Comparison of ENCODE assay signal across 9 mouse cellular contexts in genomic region chr3:108146671-108147070, GRCm38 (mm10). TPM values are rescaled to one million over a fixed set of nuclear protein-coding genes. Genes with fewer than 3 reads are reported as not detected.
DNase-seq lines count a peak whose midpoint lies in the region; ATAC-seq and TF ChIP-seq lines count a peak whose summit lies in the region.
"Had no signal": no experiment of that assay in that cellular context is flagged by ENCODE, and none has a peak within 500 bp of the region (broad histone marks: within the 10 kb centered on the region; RNA-seq: fewer than 3 reads in every experiment).

No protein-coding gene starts in this region.

- peak overlapping the region; percentile 82 for H3K9ac ChIP-seq in heart, embryonic 16.5 days (ENCODE audit: low read length)
- H3K9ac ChIP-seq in ES-E14 (ENCODE audit: insufficient read depth, low read depth, low read length, poor library complexity, severe bottlenecking) = peak overlapping the region; percentile 76

- in situ Hi-C loops in ES-E14 (cut with MboI; ENCODE audit: low sequenced_read_pairs in 2 of 2, unreplicated experiment in 2 of 2) = no loop called here

- no peaks in the 10 kb centered on the region for H3K27me3 ChIP-seq in heart, embryonic 16.5 days (ENCODE audit: control insufficient read depth, insufficient read depth, low read length)
- no peaks in the 10 kb centered on the region for H3K27me3 ChIP-seq in hindbrain, embryonic 10.5 days (ENCODE audit: insufficient read depth, poor library complexity, severe bottlenecking)

- peaks cover 25% of the 10 kb centered on the region for H3K4me1 ChIP-seq in heart, embryonic 16.5 days (ENCODE audit: control insufficient read depth, insufficient read depth, low read length)
- H3K4me1 ChIP-seq in ES-E14 (ENCODE audit: control insufficient read depth in 2 of 2, insufficient read depth in 2 of 2, low read length in 2 of 2, poor library complexity in 1 of 2) = peaks cover 0 to 8% of the 10 kb centered on the region in 2 experiments; a peak in 1 of 4 replicates
- H3K4me1 ChIP-seq in hindbrain, embryonic 10.5 days (replicated peaks) = peaks cover 34% of the 10 kb centered on the region

- no peaks in the 10 kb centered on the region for H3K9me3 ChIP-seq in heart, embryonic 16.5 days (replicated peaks; ENCODE audit: control insufficient read depth, low read length)
- no peaks in the 10 kb centered on the region for H3K9me3 ChIP-seq in ES-E14 (ENCODE audit: control insufficient read depth, insufficient read depth, low read depth, low read length)
- H3K9me3 ChIP-seq in hindbrain, embryonic 10.5 days = no peaks in the 10 kb centered on the region

- DNase-seq in heart, adult 9 months (ENCODE audit: low spot score in 2 of 2) = no peak
- no peak for DNase-seq in ES-E14 (ENCODE audit: low read depth, low spot score)
- DNase-seq in hindbrain, embryonic 10.5 days (ENCODE audit: low spot score) = no peak
- no peak for DNase-seq in testis, postnatal 14 days (ENCODE audit: low spot score)
- DNase-seq in spleen, postnatal 10 days (ENCODE audit: low spot score in 2 of 2) = no peak

- peaks cover 44% of the 10 kb centered on the region for H3K79me2 ChIP-seq in macrophage (ENCODE audit: inconsistent target)

- H3K4me3 ChIP-seq in heart, embryonic 16.5 days (ENCODE audit: low read length) = peak overlapping the region; percentile 78
- peak overlapping the region; percentile 86 to 91 for H3K4me3 ChIP-seq in ES-E14 (ENCODE audit: insufficient read depth in 1 of 2, low read depth in 1 of 2, low read length in 2 of 2, poor library complexity in 1 of 2, severe bottlenecking in 1 of 2)
- H3K4me3 ChIP-seq in hindbrain, embryonic 10.5 days = peak overlapping the region; percentile 89
- peak overlapping the region; percentile 90 for H3K4me3 ChIP-seq in macrophage (ENCODE audit: inconsistent target)

- H3K36me3 ChIP-seq in heart, embryonic 16.5 days (ENCODE audit: control insufficient read depth, insufficient read depth) = no peaks in the 10 kb centered on the region
- H3K36me3 ChIP-seq in ES-E14 (ENCODE audit: control insufficient read depth, insufficient read depth, low read length, poor library complexity, severe bottlenecking) = no peaks in the 10 kb centered on the region
- H3K36me3 ChIP-seq in hindbrain, embryonic 10.5 days = 0 out of 2 replicates have a peak, but pooled peaks cover 6% of the 10 kb centered on the region
- H3K36me3 ChIP-seq in macrophage (ENCODE audit: inconsistent target) = no peaks in the 10 kb centered on the region

- H3K4me2 ChIP-seq in heart, embryonic 16.5 days (ENCODE audit: low read depth, low read length) = peak overlapping the region; percentile 79

- ATAC-seq in heart, embryonic 16.5 days (replicated peaks; ENCODE audit: extremely low read depth, insufficient read depth, low FRiP score) = no peak
- no peak for ATAC-seq in megakaryocyte-erythroid progenitor cell, adult 5-6 weeks (replicated peaks; ENCODE audit: low FRiP score, low TSS enrichment, poor library complexity, severe bottlenecking)

- 50% methylated on average over 5 of the region's 5 CpGs for WGBS in heart, embryonic 16.5 days
- WGBS in hindbrain, embryonic 10.5 days = 61% methylated on average over 5 of the region's 5 CpGs
- WGBS in macrophage (ENCODE audit: missing documents) = 25% methylated on average over 5 of the region's 5 CpGs

- peak overlapping the region; percentile 95; the same call in 1 of the 2 replicates for H3K27ac ChIP-seq in heart, embryonic 16.5 days (ENCODE audit: low read length)
- H3K27ac ChIP-seq in ES-E14 (ENCODE audit: insufficient read depth, low read depth, low read length, poor library complexity, severe bottlenecking) = no peak overlapping the region
- H3K27ac ChIP-seq in hindbrain, embryonic 10.5 days = peak overlapping the region; percentile 97
- peak overlapping the region; percentile 69 for H3K27ac ChIP-seq in macrophage

TF ChIP-seq in ES-E14, 5 proteins besides CTCF, POLR2A, EP300 and RAD21:
- TF ChIP-seq MAFK (IDR thresholded peaks at IDR 0.05; ENCODE audit: insufficient read depth, low read depth, low read length) = no peak
- TF ChIP-seq ZNF384 (IDR thresholded peaks at IDR 0.05; ENCODE audit: low read depth, low read length) = no peak
- TF ChIP-seq CHD2 (IDR thresholded peaks at IDR 0.05; ENCODE audit: low read depth, low read length) = no peak
- TF ChIP-seq ZC3H11A (IDR thresholded peaks at IDR 0.05; ENCODE audit: borderline replicate concordance, low read depth, low read length) = no peak
- TF ChIP-seq HCFC1 (IDR thresholded peaks at IDR 0.05; ENCODE audit: borderline replicate concordance, insufficient read depth, low read length) = no peak
TF ChIP-seq in ES-E14: peak in this region for 0.

RNA-seq across cellular contexts. Expression of gene Gnai3, which starts 0.7 kb away (rescaled TPM):
- polyA plus RNA-seq in heart, embryonic 16.5 days (2015; fragmentation: Nextera tagmentation; extraction: Ambion mirVana) = 77.0 and 85.5 TPM in 2 replicates
- total RNA-seq in ES-E14 (2012; rRNA removed) = 55.4 and 84.3 TPM in 2 replicates
- 178 and 201 TPM in 2 replicates for polyA plus RNA-seq in hindbrain, embryonic 10.5 days (2016; fragmentation: Nextera tagmentation; extraction: Ambion mirVana)
- total RNA-seq in macrophage (2018; cell fraction: chromatin; rRNA removed) = 10 to 100 TPM; 20.6 to 66.4 (median 35.6) TPM
- total RNA-seq in macrophage (2018; cell fraction: cytosol; rRNA removed) = 100 to 1,000 TPM in 10 of 26 experiments, 10 to 100 TPM in 16; 76.9 to 155 (median 97.7) TPM
- total RNA-seq in macrophage (2018; cell fraction: nucleus; rRNA removed) = 100 to 1,000 TPM in 2 of 26 experiments, 10 to 100 TPM in 24; 44.4 to 109 (median 66.3) TPM
- 64.3 to 104 TPM (median 77.4 TPM) in 3 replicates for polyA plus RNA-seq in macrophage (2018)
- 59.5 and 66.7 TPM in 2 replicates for total RNA-seq in megakaryocyte-erythroid progenitor cell, adult 5-6 weeks (2014; fragmentation: Nextera tagmentation)
- total RNA-seq in megakaryocyte-erythroid progenitor cell, adult 5-6 weeks (2017) = 114 and 126 TPM in 2 replicates

RNA-seq across cellular contexts. Expression of gene Gpr61, which starts 8.0 kb away (rescaled TPM):
- 0.05 and 0.12 TPM in 2 replicates for polyA plus RNA-seq in heart, embryonic 16.5 days (2015; fragmentation: Nextera tagmentation; extraction: Ambion mirVana)
- 0.09 and 0.16 TPM in 2 replicates for total RNA-seq in ES-E14 (2012; rRNA removed)
- polyA plus RNA-seq in hindbrain, embryonic 10.5 days (2016; fragmentation: Nextera tagmentation; extraction: Ambion mirVana) = 0.95 and 1.4 TPM in 2 replicates
- total RNA-seq in macrophage (2018; cell fraction: chromatin; rRNA removed) = not detected
- not detected for total RNA-seq in macrophage (2018; cell fraction: cytosol; rRNA removed)
- not detected for total RNA-seq in macrophage (2018; cell fraction: nucleus; rRNA removed)
- polyA plus RNA-seq in macrophage (2018) = not detected in 3 replicates
- total RNA-seq in megakaryocyte-erythroid progenitor cell, adult 5-6 weeks (2014; fragmentation: Nextera tagmentation) = not detected in 2 replicates
- total RNA-seq in megakaryocyte-erythroid progenitor cell, adult 5-6 weeks (2017) = not detected in 2 replicates

RNA-seq across cellular contexts. Expression of gene Amigo1, which starts 39.5 kb away (rescaled TPM):
- polyA plus RNA-seq in heart, embryonic 16.5 days (2015; fragmentation: Nextera tagmentation; extraction: Ambion mirVana) = 2.5 and 3.5 TPM in 2 replicates
- total RNA-seq in ES-E14 (2012; rRNA removed) = 2.1 and 5.5 TPM in 2 replicates
- polyA plus RNA-seq in hindbrain, embryonic 10.5 days (2016; fragmentation: Nextera tagmentation; extraction: Ambion mirVana) = 5.8 and 6.2 TPM in 2 replicates
- 1 to 10 TPM in 9 of 26 experiments, under 1 TPM in 15, not detected in 2; 0.12 to 5.3 (median 0.65) TPM for total RNA-seq in macrophage (2018; cell fraction: chromatin; rRNA removed)
- 1 to 10 TPM in 4 of 26 experiments, under 1 TPM in 22; 0.14 to 1.3 (median 0.62) TPM for total RNA-seq in macrophage (2018; cell fraction: cytosol; rRNA removed)
- total RNA-seq in macrophage (2018; cell fraction: nucleus; rRNA removed) = 1 to 10 TPM in 12 of 26 experiments, under 1 TPM in 14; 0.32 to 5.2 (median 0.94) TPM
- polyA plus RNA-seq in macrophage (2018) = 0.90 to 2.1 TPM (median 1.1 TPM) in 3 replicates
- total RNA-seq in megakaryocyte-erythroid progenitor cell, adult 5-6 weeks (2014; fragmentation: Nextera tagmentation) = 1.3 and 2.3 TPM in 2 replicates
- total RNA-seq in megakaryocyte-erythroid progenitor cell, adult 5-6 weeks (2017) = 0.66 and 1.9 TPM in 2 replicates

RNA-seq across cellular contexts. Expression of gene Gnat2, which starts 54.1 kb away (rescaled TPM):
- 0.71 and 0.79 TPM in 2 replicates for polyA plus RNA-seq in heart, embryonic 16.5 days (2015; fragmentation: Nextera tagmentation; extraction: Ambion mirVana)
- 9.2 and 9.9 TPM in 2 replicates for total RNA-seq in ES-E14 (2012; rRNA removed)
- 0.46 and 0.81 TPM in 2 replicates for polyA plus RNA-seq in hindbrain, embryonic 10.5 days (2016; fragmentation: Nextera tagmentation; extraction: Ambion mirVana)
- total RNA-seq in macrophage (2018; cell fraction: chromatin; rRNA removed) = not detected
- total RNA-seq in macrophage (2018; cell fraction: cytosol; rRNA removed) = under 1 TPM in 2 of 26 experiments, not detected in 24; 0.07 to 0.12 TPM
- total RNA-seq in macrophage (2018; cell fraction: nucleus; rRNA removed) = not detected
- not detected in 3 replicates for polyA plus RNA-seq in macrophage (2018)
- 0.64 TPM in 1 of 2 replicates, not detected in the other for total RNA-seq in megakaryocyte-erythroid progenitor cell, adult 5-6 weeks (2014; fragmentation: Nextera tagmentation)
- 1.7 TPM in 1 of 2 replicates, not detected in the other for total RNA-seq in megakaryocyte-erythroid progenitor cell, adult 5-6 weeks (2017)
- total RNA-seq: neutrophil, adult 5-6 weeks had no signal

RNA-seq across cellular contexts. Expression of gene Cyb561d1, which starts 54.3 kb away (rescaled TPM):
- polyA plus RNA-seq in heart, embryonic 16.5 days (2015; fragmentation: Nextera tagmentation; extraction: Ambion mirVana) = 3.2 and 3.5 TPM in 2 replicates
- 2.2 and 3.9 TPM in 2 replicates for total RNA-seq in ES-E14 (2012; rRNA removed)
- 5.2 TPM in 2 replicates for polyA plus RNA-seq in hindbrain, embryonic 10.5 days (2016; fragmentation: Nextera tagmentation; extraction: Ambion mirVana)
- 10 to 100 TPM in 22 of 26 experiments, 1 to 10 TPM in 4; 6.3 to 31.6 (median 18.3) TPM for total RNA-seq in macrophage (2018; cell fraction: chromatin; rRNA removed)
- total RNA-seq in macrophage (2018; cell fraction: cytosol; rRNA removed) = 10 to 100 TPM in 11 of 26 experiments, 1 to 10 TPM in 15; 3.8 to 15.7 (median 9.1) TPM
- 10 to 100 TPM in 25 of 26 experiments, 1 to 10 TPM in 1; 9.1 to 38.3 (median 21.6) TPM for total RNA-seq in macrophage (2018; cell fraction: nucleus; rRNA removed)
- 7.2 to 11.4 TPM (median 8.4 TPM) in 3 replicates for polyA plus RNA-seq in macrophage (2018)
- total RNA-seq in megakaryocyte-erythroid progenitor cell, adult 5-6 weeks (2014; fragmentation: Nextera tagmentation) = 3.8 and 5.0 TPM in 2 replicates
- 3.5 and 4.6 TPM in 2 replicates for total RNA-seq in megakaryocyte-erythroid progenitor cell, adult 5-6 weeks (2017)
